Mouse (Mus musculus) heart, adult 2 months (tissue): ENCODE results near the gene Ece2. TPM values are rescaled to one million over a fixed set of nuclear protein-coding genes. Genes with fewer than 3 reads are reported as not detected.
"Not testable (repeated sequence)": the region's sequence is repeated elsewhere in the genome, so short reads cannot be mapped to it uniquely, and the experiment has no call there.

ENCODE experiments used
- DNase-seq, 2 experiments: peaks; one replicate each; pipeline ENCODE4 v3.0.0; 2021
- H3K27ac ChIP-seq: fragments of 200-600 bp; 2 replicates; pipeline ENCODE4 v1.8.1; 2022
- H3K27me3 ChIP-seq: fragments of 200-500 bp; 2 replicates; pipeline ENCODE4 v1.6.1; 2012; ENCODE audit warnings: mild to moderate bottlenecking, low read length, inconsistent platforms, mixed read lengths; ENCODE audit not compliant: control insufficient read depth, insufficient read depth
- H3K36me3 ChIP-seq: fragments of 200-500 bp; 2 replicates; pipeline ENCODE4 v1.6.1; 2012; ENCODE audit warnings: low read length, inconsistent platforms; ENCODE audit not compliant: control insufficient read depth, insufficient read depth
- H3K4me1 ChIP-seq: fragments of 200-500 bp; 2 replicates; pipeline ENCODE4 v1.6.1; 2011; ENCODE audit warnings: low read length; ENCODE audit not compliant: control insufficient read depth, insufficient read depth
- H3K4me3 ChIP-seq: fragments of 200-600 bp; 2 replicates; pipeline ENCODE4 v1.8.1; 2022
- H3K79me2 ChIP-seq: fragments of 200-500 bp; replicated peaks from 2 replicates; pipeline ENCODE4 v1.6.1; 2012; ENCODE audit warnings: mild to moderate bottlenecking, inconsistent platforms, low read length, moderate library complexity, mixed read lengths; ENCODE audit not compliant: control insufficient read depth, insufficient read depth
- H3K9ac ChIP-seq: fragments of 200-500 bp; 2 replicates; pipeline ENCODE4 v1.6.1; 2012; ENCODE audit warnings: low read depth, mild to moderate bottlenecking, control low read depth, inconsistent platforms, low read length, mixed read lengths
- CTCF ChIP-seq: fragments of 200-600 bp; IDR thresholded peaks from 2 replicates; pipeline ENCODE4 v1.8.1; 2022; ENCODE audit warnings: antibody characterized with exemption, mild to moderate bottlenecking, moderate library complexity
- EP300 ChIP-seq: fragments of 200-500 bp; IDR thresholded peaks from 2 replicates; pipeline ENCODE4 v1.6.1; 2011; ENCODE audit warnings: low read depth, low read length, control low read depth; ENCODE audit not compliant: insufficient read depth
- POLR2A ChIP-seq: fragments of 200-500 bp; IDR thresholded peaks from 2 replicates; pipeline ENCODE4 v1.6.1; 2011; ENCODE audit warnings: mild to moderate bottlenecking, low read depth, low read length, control low read depth; ENCODE audit not compliant: insufficient read depth
- WGBS: fragments of 180-500 bp; shearing (Covaris S2); methylation state at CpG from one replicate; pipeline ENCODE4 v1.1.7; 2018; 5-methylcytosine and 5-hydroxymethylcytosine counted together
- intact Hi-C: fragments of 180-260 bp; cut with DNase I; formaldehyde crosslinking; loops from one replicate; pipeline ENCODE4 v1.15.1; 2025
- polyA plus RNA-seq: library from polyadenylated mRNA; depleted of rRNA; stranded (reverse); fragments of >200 nt; gene quantifications from 2 replicates; pipeline ENCODE4 v1.2.3, GENCODE M21; 2012
- total RNA-seq, 2 experiments: library from RNA; stranded (reverse); gene quantifications; 2 replicates each; pipeline ENCODE4 v1.2.3; 2021

Gene Ece2
- total and polyA plus RNA-seq, 3 experiments, result 0.42 to 0.68 (median 0.66) TPM

GRCm38 (mm10) chr16:20643911-20644310 lies 14.3 kb downstream of the Ece2 start:
- H3K27ac ChIP-seq, result no peak overlapping the region
- 70% methylated on average over 7 of the region's 7 CpGs for WGBS
- H3K4me3 ChIP-seq, result no peak overlapping the region
- intact Hi-C loops, result no loop called here
- TF ChIP-seq EP300, result no peak
- no peak for TF ChIP-seq POLR2A
- no peak for TF ChIP-seq CTCF
- H3K4me1 ChIP-seq, result no peaks in the 10 kb centered on the region
- no peaks in the 10 kb centered on the region for H3K79me2 ChIP-seq
- H3K27me3 ChIP-seq, result no peaks in the 10 kb centered on the region; the same call in 1 of the 2 replicates
- H3K36me3 ChIP-seq, result no peaks in the 10 kb centered on the region
- no peak for DNase-seq
- no peak overlapping the region for H3K9ac ChIP-seq

DNA sequence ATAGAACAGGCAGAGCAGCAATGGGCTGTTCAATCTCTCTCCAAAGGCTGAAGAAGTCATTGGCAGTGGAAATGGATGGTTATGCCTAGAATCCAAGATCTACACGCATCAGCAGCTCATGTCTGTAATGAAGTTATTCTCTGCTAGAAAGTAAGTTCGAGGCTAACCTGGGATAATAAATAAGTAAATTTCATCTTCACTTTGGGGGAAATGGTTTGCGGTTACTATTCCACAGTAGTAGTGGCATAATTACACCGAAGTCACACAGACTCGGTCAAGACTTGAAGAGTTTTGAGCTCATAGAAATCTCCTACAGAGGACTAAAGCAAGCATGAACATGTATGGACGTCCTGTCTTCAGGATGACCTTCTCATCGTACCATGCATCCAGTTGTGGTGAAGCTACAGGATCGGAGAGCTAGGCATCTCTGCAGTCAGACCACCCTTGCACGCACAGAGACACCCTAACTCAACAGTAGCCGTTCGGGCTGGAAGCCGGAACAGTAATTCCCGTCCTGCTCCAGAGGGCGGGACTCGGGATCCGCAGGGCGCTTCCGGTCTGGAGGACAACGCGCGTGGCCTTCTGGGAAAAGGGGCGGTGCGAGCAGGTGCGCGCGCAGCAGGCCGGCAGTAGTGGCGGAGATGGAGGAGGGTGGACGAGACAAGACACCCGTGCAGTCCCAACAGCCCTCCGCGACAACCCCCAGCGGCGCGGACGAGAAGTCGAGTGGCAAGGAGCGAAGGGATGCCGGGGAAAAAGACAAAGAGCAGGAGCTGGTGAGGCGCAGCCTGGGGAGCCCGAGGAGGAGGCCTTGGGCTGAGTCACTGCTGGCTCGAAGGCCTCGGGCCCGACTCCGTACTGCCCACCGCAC lies 21.7 kb downstream of the Ece2 start, which contains the start of gene Psmd2:
TSS of gene Psmd2 (plus strand) at position 577 of the 871 bp plus-strand sequence.
- TF ChIP-seq CTCF (peak; percentile 16), POLR2A (peak; percentile 97), EP300 (peak; percentile 81; the same call in 1 of the 2 replicates)
- H3K79me2 ChIP-seq, result peaks cover 5% of the 10 kb centered on the region
- peak within 1 kb of the TSS; percentile 75 for H3K4me3 ChIP-seq
- peaks cover 8% of the 10 kb centered on the region for H3K36me3 ChIP-seq
- DNase-seq, result peak; percentile 97 to 100
- H3K4me1 ChIP-seq, result peaks cover 4% of the 10 kb centered on the region
- peak within 1 kb of the TSS; percentile 84 for H3K9ac ChIP-seq
- 2% methylated on average over 46 of the region's 46 CpGs for WGBS
- peak within 1 kb of the TSS; percentile 88 for H3K27ac ChIP-seq
- H3K27me3 ChIP-seq, result no peaks in the 10 kb centered on the region; the same call in 1 of the 2 replicates
- intact Hi-C loops, result loop anchor here (1.0 to 5.0 kb wide), 4 partner anchors 21 to 134 kb away; partner anchors contain the start of gene Dvl3

DNA sequence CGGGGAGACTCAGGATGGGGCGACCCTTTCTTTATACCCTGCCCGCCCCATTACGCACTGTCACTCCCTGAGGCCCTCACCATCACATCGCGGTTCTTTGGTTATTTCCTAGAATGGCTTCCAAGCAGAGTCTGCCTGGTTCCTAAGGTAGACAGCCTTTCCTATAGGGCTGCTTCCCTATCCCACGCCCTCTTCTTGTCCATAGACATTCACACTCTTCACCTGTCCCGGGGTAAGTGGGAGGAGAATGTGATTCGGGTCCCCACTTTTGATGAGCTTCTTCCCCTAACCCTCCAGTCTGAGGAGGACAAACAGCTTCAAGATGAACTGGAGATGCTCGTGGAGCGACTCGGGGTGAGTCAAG lies 22.3 kb downstream of the Ece2 start:
- no peak for DNase-seq
- peaks cover 4% of the 10 kb centered on the region for H3K4me1 ChIP-seq
- H3K36me3 ChIP-seq, result peaks cover 8% of the 10 kb centered on the region
- peak overlapping the region; percentile 75 for H3K4me3 ChIP-seq
- intact Hi-C loops, result loop anchor here (1.0 to 5.0 kb wide), 5 partner anchors 20 to 135 kb away; partner anchors contain the start of genes Abcf3 and Dvl3
- H3K79me2 ChIP-seq, result peaks cover 5% of the 10 kb centered on the region
- peak overlapping the region; percentile 84 for H3K9ac ChIP-seq
- no peak for TF ChIP-seq CTCF
- no peak for TF ChIP-seq EP300
- no peak for TF ChIP-seq POLR2A
- peak overlapping the region; percentile 88 for H3K27ac ChIP-seq
- 4% methylated on average over 12 of the region's 12 CpGs for WGBS
- H3K27me3 ChIP-seq, result no peaks in the 10 kb centered on the region; the same call in 1 of the 2 replicates

DNA sequence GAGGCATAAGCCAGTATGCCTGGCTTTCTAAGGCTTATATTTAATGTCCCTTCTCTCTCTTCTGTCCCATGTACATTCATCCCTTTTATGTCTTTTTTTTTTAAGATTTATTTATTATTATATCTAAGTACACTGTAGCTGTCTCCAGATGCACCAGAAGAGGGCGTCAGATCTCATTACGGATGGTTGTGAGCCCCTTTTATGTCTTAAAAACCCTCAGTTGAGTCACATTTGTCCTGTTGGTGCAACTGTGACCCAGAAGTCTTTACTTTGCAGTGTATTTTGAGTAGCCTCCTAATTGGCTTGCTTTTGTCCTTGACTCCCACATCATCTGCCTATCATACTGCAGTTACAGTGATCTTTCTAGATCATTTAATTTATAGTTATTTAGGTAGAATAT lies 23.7 kb downstream of the Ece2 start:
- Histone ChIP-seq H3K9ac (no peak overlapping the region), H3K4me1 (peaks cover 4% of the 10 kb centered on the region), H3K36me3 (peaks cover 8% of the 10 kb centered on the region), H3K4me3 (no peak overlapping the region), H3K27me3 (no peaks in the 10 kb centered on the region), H3K79me2 (peaks cover 5% of the 10 kb centered on the region), H3K27ac (no peak overlapping the region)
- peak; percentile 37 for TF ChIP-seq CTCF
- TF ChIP-seq EP300, result no peak
- TF ChIP-seq POLR2A, result no peak
- 43% methylated on average over 2 of the region's 2 CpGs for WGBS
- intact Hi-C loops, result loop anchor here (2.0 to 5.0 kb wide), 2 partner anchors 105 to 136 kb away; partner anchors contain the start of genes Abcf3 and Dvl3
- no peak for DNase-seq

DNA sequence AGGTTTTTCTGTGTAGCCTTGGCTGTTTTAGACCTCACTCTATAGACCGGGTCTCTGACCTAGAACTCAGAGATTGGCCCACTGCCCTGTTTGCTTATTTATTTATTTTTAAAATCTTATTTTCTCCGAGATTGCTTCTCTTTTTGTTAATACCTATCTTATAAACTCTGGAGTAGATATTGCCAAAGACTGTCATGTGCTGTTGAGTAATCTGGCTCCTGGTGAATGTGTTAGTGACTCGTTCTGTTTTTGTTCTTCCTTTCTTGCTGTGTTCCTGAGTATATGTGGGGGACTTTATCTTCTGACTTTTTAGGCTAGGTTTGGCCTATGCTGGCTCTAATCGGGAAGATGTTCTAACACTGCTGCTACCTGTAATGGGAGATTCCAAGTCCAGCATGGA lies 28.0 kb downstream of the Ece2 start:
- DNase-seq, result no peak
- Histone ChIP-seq H3K27me3 (no peaks in the 10 kb centered on the region), H3K79me2 (peaks cover 1% of the 10 kb centered on the region; the same call in 1 of the 2 replicates), H3K27ac (no peak overlapping the region), H3K4me1 (peaks cover 1% of the 10 kb centered on the region; the same call in 1 of the 2 replicates), H3K4me3 (no peak overlapping the region), H3K9ac (no peak overlapping the region), H3K36me3 (peaks cover 5% of the 10 kb centered on the region)
- intact Hi-C loops, result no loop called here
- TF ChIP-seq EP300 (no peak), POLR2A (no peak), CTCF (no peak)
- 82% methylated on average over 4 of the region's 4 CpGs for WGBS

DNA sequence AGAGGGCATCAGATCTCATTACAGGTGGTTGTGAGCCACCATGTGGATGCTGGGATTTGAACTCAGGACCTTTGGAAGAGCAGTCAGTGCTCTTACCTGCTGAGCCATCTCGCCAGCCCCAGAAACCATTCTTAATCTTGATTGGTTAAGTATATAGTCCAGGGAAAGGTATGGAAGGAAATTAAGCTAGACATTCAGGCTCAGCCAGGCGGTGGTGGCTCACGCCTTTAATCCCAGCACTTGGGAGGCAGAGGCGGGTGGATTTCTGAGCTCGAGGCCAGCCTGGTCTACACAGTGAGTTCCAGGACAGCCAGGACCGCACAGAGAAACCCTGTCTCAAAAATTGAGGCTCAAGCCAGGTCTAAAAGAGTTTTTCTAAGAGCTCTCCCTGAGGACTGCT lies 38.4 kb downstream of the Ece2 start, which contains the start of gene Eif4g1:
TSS of gene Eif4g1 (plus strand) at position 301 of the 400 bp plus-strand sequence.
- H3K27ac ChIP-seq, H3K4me1 ChIP-seq, H3K4me3 ChIP-seq, DNase-seq, intact Hi-C loops, H3K27me3 ChIP-seq, H3K79me2 ChIP-seq, H3K36me3 ChIP-seq, H3K9ac ChIP-seq: not testable (repeated sequence)
- WGBS, result 96% methylated on average over 4 of the region's 6 CpGs
